Mouse (Mus musculus) kidney, adult 8-10 months (tissue): ENCODE data around the gene Arf1.
A peak's percentile ranks its signal among the peaks of the same experiment; 100 is the strongest.

Experiments used
- DNase-seq, 2 experiments: peaks; one replicate each; pipeline ENCODE4 v3.0.0; 2022

The Arf1 gene

DNA sequence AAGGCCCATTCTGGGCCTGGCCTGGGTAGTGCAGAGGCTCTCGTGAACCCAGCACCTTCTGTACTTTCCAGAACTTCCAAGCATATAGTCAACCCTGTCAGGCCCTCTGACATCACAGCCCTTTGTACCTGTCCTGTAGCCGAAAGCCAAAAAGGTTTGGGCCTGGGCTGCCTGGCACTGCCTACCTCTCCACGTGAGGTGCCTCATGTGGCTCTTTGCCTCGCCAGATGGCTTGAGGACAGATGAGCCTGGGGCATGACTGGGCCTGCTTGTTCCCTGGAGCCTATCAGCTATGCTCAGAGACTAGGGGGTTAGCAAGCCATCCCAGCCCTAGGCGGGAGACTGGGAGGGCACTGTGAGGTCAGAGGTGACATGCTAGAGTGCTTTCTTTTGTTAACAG lies 42.6 kb downstream of the Arf1 start:
- no peak for DNase-seq

- peak; percentile 52 to 56 for DNase-seq
Observed at GRCm38 (mm10) chr11:59183821-59184220, 44.2 kb downstream of the Arf1 start.

- no peak for DNase-seq
Observed at GRCm38 (mm10) chr11:59182864-59183331, 45.2 kb downstream of the Arf1 start, which contains the start of gene Gjc2. TSS of gene Gjc2 (minus strand) at chr11:59183213.

DNA sequence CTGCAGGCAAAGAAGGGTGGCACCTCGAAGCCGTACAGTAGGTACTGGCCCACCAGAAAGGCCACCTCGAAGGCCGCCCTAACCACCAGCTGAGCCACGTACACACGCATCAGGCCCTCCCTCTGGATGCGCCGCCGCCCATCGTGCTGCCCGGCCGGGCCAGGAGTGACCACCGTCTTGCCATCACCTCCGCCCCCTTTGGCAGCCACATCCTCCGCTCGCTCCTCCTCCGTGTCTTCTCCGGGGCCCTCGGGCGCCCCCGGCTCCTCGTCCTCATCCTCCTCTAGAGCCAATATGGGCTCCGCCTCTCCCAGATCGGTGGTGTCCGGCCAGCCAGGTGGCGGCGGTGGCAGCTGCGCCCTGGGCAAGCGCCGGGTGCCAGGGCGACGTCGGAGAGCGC lies 51.1 kb downstream of the Arf1 start:
- DNase-seq = no peak

DNA sequence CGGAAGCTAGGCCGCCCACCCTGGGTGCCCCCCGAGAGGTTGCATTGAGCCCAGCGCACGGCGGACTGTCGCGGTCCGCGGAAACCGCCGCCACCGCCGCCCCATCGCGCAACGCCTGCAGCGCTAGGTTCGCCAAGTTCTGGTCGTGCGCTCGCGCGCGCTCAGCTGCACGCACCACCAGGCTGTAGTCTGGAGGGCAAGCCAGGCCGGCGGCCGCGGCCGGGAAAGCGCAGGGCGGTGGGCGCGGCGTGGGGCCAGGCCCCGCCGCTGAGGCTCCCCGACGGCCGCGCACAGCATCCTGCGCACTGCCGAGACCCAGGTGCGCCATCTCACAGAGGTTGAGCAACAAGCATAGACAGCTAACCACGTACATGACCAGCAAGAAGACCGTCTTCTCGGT lies 51.6 kb downstream of the Arf1 start:
- DNase-seq = no peak

- DNase-seq = no peak
Observed at GRCm38 (mm10) chr11:59174189-59174838, 53.8 kb downstream of the Arf1 start.

- no peak for DNase-seq
Observed at GRCm38 (mm10) chr11:59170549-59170948, 57.5 kb downstream of the Arf1 start.

DNA sequence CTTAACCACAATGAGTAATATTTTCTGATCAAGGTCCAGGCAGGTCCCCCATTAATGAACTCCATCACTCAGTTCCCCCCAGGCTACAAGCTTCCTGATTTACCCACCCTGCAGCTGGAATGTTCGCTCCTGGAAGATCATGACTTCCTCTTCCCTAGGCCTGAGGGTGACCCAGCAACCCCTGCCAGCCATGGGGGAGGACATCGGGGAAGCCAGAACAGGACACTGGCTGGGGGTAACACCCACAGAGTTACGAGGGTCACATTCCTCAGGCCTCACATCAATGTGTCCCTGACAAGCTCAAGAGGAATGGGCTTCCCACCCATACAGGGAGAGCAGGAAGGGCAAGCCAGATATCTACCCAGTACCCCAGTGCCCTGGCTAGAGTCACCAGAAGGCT lies 58.3 kb downstream of the Arf1 start:
- DNase-seq = no peak

DNA sequence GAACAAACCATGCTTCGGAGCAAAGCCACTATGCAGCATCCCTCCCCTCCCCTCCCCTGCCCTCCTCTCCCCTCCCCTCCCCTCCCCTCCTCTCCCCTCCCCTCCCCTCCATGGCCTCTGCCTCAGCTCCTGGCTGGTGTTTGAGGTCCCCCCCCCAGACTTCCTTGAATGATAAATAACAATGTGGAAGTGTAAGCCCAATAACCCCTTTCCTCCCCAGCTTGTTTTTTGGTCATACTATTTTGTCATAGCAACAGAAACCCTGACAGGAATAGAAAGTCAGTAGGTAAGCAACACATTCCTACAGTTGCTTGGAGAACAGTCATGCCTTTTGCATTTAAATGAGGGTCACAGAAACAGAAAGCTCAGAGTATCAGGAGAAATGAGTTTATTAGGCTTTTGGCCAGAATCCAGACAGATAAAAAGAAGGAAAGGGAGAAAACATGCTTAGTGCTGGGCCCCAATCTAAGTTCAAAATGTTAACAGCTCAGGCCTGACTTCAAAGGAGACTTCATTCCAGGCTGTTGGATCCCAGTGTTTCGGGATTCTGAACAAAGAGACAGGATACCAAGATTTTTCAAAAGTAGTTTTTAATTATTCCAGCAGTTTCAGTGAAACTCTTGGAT lies 62.3 kb downstream of the Arf1 start:
- peak in 1 of 2 experiments; percentile 36 for DNase-seq

- no peak for DNase-seq
Observed at GRCm38 (mm10) chr11:59164384-59164783, 63.7 kb downstream of the Arf1 start.

DNA sequence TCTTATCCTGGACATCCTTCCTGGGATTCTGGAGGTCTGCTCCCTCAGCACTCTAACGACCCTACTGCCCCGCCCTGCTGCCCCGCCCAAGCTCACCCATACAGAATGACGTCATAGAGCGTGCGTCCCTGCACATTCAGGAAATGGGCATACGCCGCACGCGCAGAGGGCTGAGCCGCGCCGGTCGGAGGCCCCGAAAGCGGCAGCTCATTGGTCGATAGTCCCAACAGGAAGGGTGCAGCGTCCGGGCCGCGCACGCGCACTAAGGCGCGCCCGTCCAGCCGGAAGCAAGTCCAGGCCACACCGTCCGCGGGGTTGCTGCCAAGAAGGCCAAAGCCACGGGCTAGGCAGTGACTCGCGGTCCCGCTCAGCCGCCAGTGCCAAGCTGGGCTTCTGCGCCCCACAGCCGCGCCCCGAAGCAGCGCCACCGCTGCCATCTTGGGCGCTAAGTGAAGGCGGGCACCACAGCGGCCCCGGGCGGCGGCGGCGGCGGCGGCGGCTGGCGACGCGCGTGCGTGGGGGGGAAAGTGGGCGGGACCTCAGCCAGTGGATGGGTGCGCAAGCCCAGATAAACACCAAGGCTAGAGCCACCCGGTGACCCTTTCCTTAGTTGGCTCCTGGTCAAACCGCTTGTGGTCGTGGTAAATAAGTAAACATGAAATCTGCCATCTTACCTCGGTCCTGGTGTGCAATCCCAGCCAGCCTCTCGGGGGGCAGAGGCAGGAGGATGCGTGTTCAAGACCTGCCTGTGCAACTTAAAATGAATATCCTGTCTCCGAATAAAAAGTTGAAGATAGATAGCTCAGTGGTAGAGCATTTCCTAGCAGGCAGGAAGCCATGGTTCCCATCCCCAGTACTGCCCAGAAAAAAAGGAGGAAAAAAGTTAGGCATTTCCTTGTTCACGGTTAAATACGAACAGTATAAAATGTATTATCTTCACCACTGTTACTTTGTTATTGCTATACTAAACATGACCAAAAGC lies 64.5 kb downstream of the Arf1 start, which contains the start of gene Iba57:
Iba57 (minus strand) TSS at position 485 of the 982 bp plus-strand sequence.
- DNase-seq = peak; percentile 99 to 100

- no peak for DNase-seq
Observed at GRCm38 (mm10) chr11:59162443-59163254, 65.4 kb downstream of the Arf1 start.
